Mouse (Mus musculus) right cerebral cortex, postnatal 4 days (tissue): ENCODE results near the gene Grin2b.

Experiments
- DNase-seq: peaks from one replicate; pipeline ENCODE4 v3.0.0-alpha.2; 2022

The Grin2b gene

GRCm38 (mm10) chr6:135674380-135674779 lies 498.9 kb downstream of the Grin2b start:
- DNase-seq: no peak

- DNase-seq: no peak
Measured at GRCm38 (mm10) chr6:135672003-135672402, 501.3 kb downstream of the Grin2b start.
